Mouse (Mus musculus): ENCODE measurements at regions not wholly inside any gene's neighbourhood (a gene's known extent, or its start where the extent isn't known, plus 50 kb on each side); places are given as distances from the start of the nearest gene placed in this dataset.

DNA sequence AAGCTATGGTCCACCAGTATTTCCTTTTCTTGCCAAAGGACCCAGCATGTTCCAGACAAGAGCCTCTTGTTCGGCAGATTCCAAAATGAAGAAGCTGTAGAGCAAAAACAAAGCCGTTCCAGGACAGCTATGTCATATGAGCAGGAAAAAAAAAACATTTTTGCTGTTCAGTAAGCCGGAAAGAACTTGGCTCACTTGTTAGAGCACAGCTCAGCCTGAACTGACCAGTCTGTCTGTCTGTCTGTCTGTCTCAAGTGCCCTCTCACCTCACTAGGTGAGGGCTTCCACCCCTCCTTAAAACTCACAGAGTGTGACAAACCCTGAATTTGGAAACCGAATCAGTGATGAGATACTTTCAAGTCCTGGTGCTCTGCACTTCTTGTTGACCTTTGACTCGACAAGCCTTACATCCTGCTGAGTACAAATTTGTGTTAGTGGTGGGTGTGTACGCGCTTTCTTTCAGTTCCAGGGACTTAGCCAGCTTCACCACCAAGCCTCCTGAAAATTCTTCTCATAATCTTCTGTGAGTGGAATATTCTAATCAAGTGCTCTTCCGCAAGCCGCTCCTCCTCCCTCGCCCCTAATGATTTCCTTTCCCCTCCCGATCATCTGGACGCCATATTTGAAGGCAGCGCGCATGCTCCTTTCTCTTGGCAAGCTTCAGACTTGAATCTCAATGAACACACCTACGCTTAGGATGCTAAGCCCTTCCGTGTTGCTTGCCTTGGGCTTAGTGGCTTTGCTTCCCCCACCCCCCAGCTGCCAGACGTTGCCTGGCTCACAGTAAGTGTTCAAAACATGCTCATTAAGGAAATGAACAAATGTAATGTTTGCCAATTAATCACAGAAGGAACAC is 560.9 kb downstream of the Tox3 start:
- TF ChIP-seq CTCF (IDR thresholded peaks at IDR 0.05; ENCODE audit: borderline replicate concordance, extremely low read depth, insufficient read depth, insufficient read length) (no peak), POLR2A (IDR thresholded peaks at IDR 0.05; ENCODE audit: borderline replicate concordance, extremely low read depth, insufficient read depth, insufficient read length, poor library complexity, severe bottlenecking) (no peak)
